Mouse (Mus musculus): ENCODE data around the gene Lmo1.

Gene Lmo1

GRCm38 (mm10) chr7:109175670-109176625 is 941 bp upstream of the Lmo1 start:
- in situ Hi-C loops (cut with MboI, MseI) = no loop called here

- in situ Hi-C loops (cut with MboI, MseI) = no loop called here
Observed at GRCm38 (mm10) chr7:109174337-109174948, 564 bp downstream of the Lmo1 start.

- in situ Hi-C loops (cut with MboI, MseI) = no loop called here
Observed at GRCm38 (mm10) chr7:109171874-109172273, 3.1 kb downstream of the Lmo1 start.

- in situ Hi-C loops (cut with MboI, MseI) = no loop called here
Observed at GRCm38 (mm10) chr7:109170441-109170820, 4.6 kb downstream of the Lmo1 start.

GRCm38 (mm10) chr7:109169505-109170440 is 5.2 kb downstream of the Lmo1 start:
- in situ Hi-C loops (cut with MboI, MseI) = no loop called here

- in situ Hi-C loops (cut with MboI, MseI) = no loop called here
Observed at GRCm38 (mm10) chr7:109168716-109169115, 6.3 kb downstream of the Lmo1 start.

GRCm38 (mm10) chr7:109165931-109166585 is 8.9 kb downstream of the Lmo1 start:
- in situ Hi-C loops (cut with MboI, MseI) = no loop called here

- in situ Hi-C loops (cut with MboI, MseI) = no loop called here
Observed at GRCm38 (mm10) chr7:109154331-109154730, 20.7 kb downstream of the Lmo1 start.

GRCm38 (mm10) chr7:109153538-109153937 is 21.5 kb downstream of the Lmo1 start:
- in situ Hi-C loops (cut with MboI, MseI) = no loop called here

GRCm38 (mm10) chr7:109151088-109151487 is 23.9 kb downstream of the Lmo1 start:
- in situ Hi-C loops (cut with MboI, MseI) = no loop called here

GRCm38 (mm10) chr7:109145211-109145610 is 29.8 kb downstream of the Lmo1 start:
- in situ Hi-C loops (cut with MboI, MseI) = no loop called here

- in situ Hi-C loops (cut with MboI, MseI) = loop anchor here (5.0 kb wide), 1 partner anchor 288 kb away; no protein-coding TSS in a partner anchor
Observed at GRCm38 (mm10) chr7:109144705-109145104, 30.3 kb downstream of the Lmo1 start.

GRCm38 (mm10) chr7:109142564-109142963 is 32.4 kb downstream of the Lmo1 start:
- in situ Hi-C loops (cut with MboI, MseI) = loop anchor here (5.0 kb wide), 1 partner anchor 290 kb away; no protein-coding TSS in a partner anchor

- in situ Hi-C loops (cut with MboI, MseI) = loop anchor here (5.0 kb wide), 1 partner anchor 291 kb away; no protein-coding TSS in a partner anchor
Observed at GRCm38 (mm10) chr7:109141753-109142152, 33.3 kb downstream of the Lmo1 start.

- in situ Hi-C loops (cut with MboI, MseI) = loop anchor here (5.0 kb wide), 1 partner anchor 291 kb away; no protein-coding TSS in a partner anchor
Observed at GRCm38 (mm10) chr7:109141054-109141453, 34.0 kb downstream of the Lmo1 start.

GRCm38 (mm10) chr7:109139405-109139804 is 35.6 kb downstream of the Lmo1 start:
- in situ Hi-C loops (cut with MboI, MseI) = no loop called here

GRCm38 (mm10) chr7:109137441-109137840 is 37.6 kb downstream of the Lmo1 start:
- in situ Hi-C loops (cut with MboI, MseI) = no loop called here

GRCm38 (mm10) chr7:109131565-109131964 is 43.4 kb downstream of the Lmo1 start:
- in situ Hi-C loops (cut with MboI, MseI) = no loop called here

GRCm38 (mm10) chr7:109129946-109130686 is 44.9 kb downstream of the Lmo1 start:
- in situ Hi-C loops (cut with MboI, MseI) = no loop called here

- in situ Hi-C loops (cut with MboI, MseI) = no loop called here
Observed at GRCm38 (mm10) chr7:109129442-109129841, 45.6 kb downstream of the Lmo1 start.
